Mouse (Mus musculus) brown adipose tissue, adult 24 weeks (tissue): ENCODE data around the gene 4933425L06Rik. TPM values are rescaled to one million over a fixed set of nuclear protein-coding genes. Genes with fewer than 3 reads are reported as not detected.

Source experiments
- H3K27ac ChIP-seq: fragments of 200-500 bp; replicated peaks from 2 replicates; pipeline ENCODE4 v1.5.1; 2012; ENCODE audit warnings: low read depth, mild to moderate bottlenecking, low read length
- H3K4me1 ChIP-seq: fragments of 200-500 bp; 2 replicates; pipeline ENCODE4 v1.6.1; 2012; ENCODE audit warnings: low read length, mixed read lengths; ENCODE audit not compliant: control insufficient read depth, insufficient read depth, insufficient read length
- H3K4me3 ChIP-seq: fragments of 200-500 bp; 2 replicates; pipeline ENCODE4 v1.5.1; 2012; ENCODE audit warnings: low read depth, mild to moderate bottlenecking, low read length, moderate library complexity; ENCODE audit not compliant: insufficient read depth
- polyA plus RNA-seq: library from polyadenylated mRNA; stranded (reverse); fragments of >200 nt; gene quantifications from 2 replicates; pipeline ENCODE4 v1.2.4, GENCODE M21; 2012; ENCODE audit not compliant: missing spikeins, insufficient read depth, insufficient read length

Gene 4933425L06Rik
- polyA plus RNA-seq, 1 experiment = not detected

GRCm38 (mm10) chr13:105100705-105101104 lies 18.8 kb downstream of the 4933425L06Rik start:
- Histone ChIP-seq H3K4me1 (no peaks in the 10 kb centered on the region), H3K4me3 (no peak overlapping the region), H3K27ac (no peak overlapping the region)

- no peak overlapping the region for H3K27ac ChIP-seq
Observed at GRCm38 (mm10) chr13:105104385-105104784, 22.5 kb downstream of the 4933425L06Rik start.

GRCm38 (mm10) chr13:105111599-105111998 lies 29.7 kb downstream of the 4933425L06Rik start:
- H3K27ac ChIP-seq = no peak overlapping the region
- H3K4me1 ChIP-seq = no peaks in the 10 kb centered on the region
- no peak overlapping the region for H3K4me3 ChIP-seq

More at GRCm38 (mm10) chr13:105104385-105104784, 22.5 kb downstream of the 4933425L06Rik start:
- no peak overlapping the region for H3K4me3 ChIP-seq
- H3K4me1 ChIP-seq = no peaks in the 10 kb centered on the region

GRCm38 (mm10) chr13:105121617-105122016 lies 39.7 kb downstream of the 4933425L06Rik start:
- H3K4me3 ChIP-seq = no peak overlapping the region
- no peaks in the 10 kb centered on the region for H3K4me1 ChIP-seq
- no peak overlapping the region for H3K27ac ChIP-seq

- Histone ChIP-seq H3K4me1 (no peaks in the 10 kb centered on the region), H3K27ac (no peak overlapping the region), H3K4me3 (no peak overlapping the region)
Observed at GRCm38 (mm10) chr13:105122092-105122491, 40.2 kb downstream of the 4933425L06Rik start.

- Histone ChIP-seq H3K27ac (no peak overlapping the region), H3K4me3 (no peak overlapping the region), H3K4me1 (no peaks in the 10 kb centered on the region)
Observed at GRCm38 (mm10) chr13:105130080-105130479, 48.2 kb downstream of the 4933425L06Rik start.

- Histone ChIP-seq H3K27ac (no peak overlapping the region), H3K4me3 (no peak overlapping the region), H3K4me1 (no peaks in the 10 kb centered on the region)
Observed at GRCm38 (mm10) chr13:105132370-105132769, 50.4 kb downstream of the 4933425L06Rik start.

- no peak overlapping the region for H3K4me3 ChIP-seq
- H3K27ac ChIP-seq = no peak overlapping the region
- no peaks in the 10 kb centered on the region for H3K4me1 ChIP-seq
Observed at GRCm38 (mm10) chr13:105132776-105133175, 50.9 kb downstream of the 4933425L06Rik start.

- H3K4me1 ChIP-seq = 0 out of 2 replicates have a peak, but pooled peaks cover 3% of the 10 kb centered on the region
- H3K27ac ChIP-seq = no peak overlapping the region
- H3K4me3 ChIP-seq = no peak overlapping the region
Observed at GRCm38 (mm10) chr13:105134397-105134796, 52.5 kb downstream of the 4933425L06Rik start.

- Histone ChIP-seq H3K4me3 (no peak overlapping the region), H3K27ac (no peak overlapping the region)
Observed at GRCm38 (mm10) chr13:105139881-105140280, 58.0 kb downstream of the 4933425L06Rik start.

GRCm38 (mm10) chr13:105146827-105147226 lies 64.9 kb downstream of the 4933425L06Rik start:
- H3K4me3 ChIP-seq = no peak overlapping the region
- no peak overlapping the region for H3K27ac ChIP-seq
- no peaks in the 10 kb centered on the region for H3K4me1 ChIP-seq

More at GRCm38 (mm10) chr13:105139881-105140280, 58.0 kb downstream of the 4933425L06Rik start:
- H3K4me1 ChIP-seq = 0 out of 2 replicates have a peak, but pooled peaks cover 3% of the 10 kb centered on the region

GRCm38 (mm10) chr13:105147795-105148418 lies 66.0 kb downstream of the 4933425L06Rik start:
- Histone ChIP-seq H3K4me3 (no peak overlapping the region), H3K4me1 (no peaks in the 10 kb centered on the region), H3K27ac (no peak overlapping the region)

- no peaks in the 10 kb centered on the region for H3K4me1 ChIP-seq
- H3K4me3 ChIP-seq = no peak overlapping the region
- H3K27ac ChIP-seq = no peak overlapping the region
Observed at GRCm38 (mm10) chr13:105150006-105150405, 68.1 kb downstream of the 4933425L06Rik start.

GRCm38 (mm10) chr13:105153955-105154354 lies 72.0 kb downstream of the 4933425L06Rik start:
- H3K4me1 ChIP-seq = no peaks in the 10 kb centered on the region
- no peak overlapping the region for H3K4me3 ChIP-seq
- no peak overlapping the region for H3K27ac ChIP-seq

- Histone ChIP-seq H3K4me1 (no peaks in the 10 kb centered on the region), H3K4me3 (no peak overlapping the region), H3K27ac (no peak overlapping the region)
Observed at GRCm38 (mm10) chr13:105165441-105165840, 83.5 kb downstream of the 4933425L06Rik start.
